Mouse (Mus musculus) midbrain, embryonic 10.5 days (tissue): ENCODE measurements around the gene Dnm3. TPM values are rescaled to one million over a fixed set of nuclear protein-coding genes. Genes with fewer than 3 reads are reported as not detected.

Experiments
- DNase-seq: peaks from one replicate; pipeline ENCODE4 v3.0.0-alpha.2; 2017; ENCODE audit warnings: low spot score
- H3K27ac ChIP-seq: fragments of 300-500 bp; sonication (generic); replicated peaks from 2 replicates; pipeline ENCODE4 v1.5.1; 2016; ENCODE audit warnings: mild to moderate bottlenecking
- H3K27me3 ChIP-seq: fragments of 300-500 bp; sonication (generic); 2 replicates; pipeline ENCODE4 v1.6.1; 2016; ENCODE audit warnings: low read depth, mild to moderate bottlenecking; ENCODE audit not compliant: poor library complexity, severe bottlenecking
- H3K36me3 ChIP-seq: fragments of 300-500 bp; sonication (generic); 2 replicates; pipeline ENCODE4 v1.6.1; 2016; ENCODE audit warnings: mild to moderate bottlenecking, moderate library complexity
- H3K4me1 ChIP-seq: fragments of 300-500 bp; sonication (generic); 2 replicates; pipeline ENCODE4 v1.6.1; 2016
- H3K4me3 ChIP-seq: fragments of 300-500 bp; sonication (generic); 2 replicates; pipeline ENCODE4 v1.5.1; 2016; ENCODE audit warnings: mild to moderate bottlenecking, moderate library complexity
- H3K9me3 ChIP-seq: fragments of 300-500 bp; sonication (generic); replicated peaks from 2 replicates; pipeline ENCODE4 v1.6.1; 2016; ENCODE audit warnings: mild to moderate bottlenecking
- WGBS: fragments of 180-500 bp; shearing (Covaris S2); methylation state at CpG from one replicate; pipeline ENCODE4 v1.1.7; 2016; 5-methylcytosine and 5-hydroxymethylcytosine counted together
- polyA plus RNA-seq: library from polyadenylated mRNA; unstranded; fragments of >200 nt; fragmentation: Nextera tagmentation; extraction: Ambion mirVana; gene quantifications from 2 replicates; pipeline ENCODE4 v1.2.1, GENCODE M21; 2016

The Dnm3 gene
- polyA plus RNA-seq, 1 experiment from 2014 or later = 2.3 TPM

GRCm38 (mm10) chr1:161977331-161977730 lies 500.5 kb downstream of the Dnm3 start:
- Histone ChIP-seq H3K36me3 (no peaks in the 10 kb centered on the region), H3K27me3 (no peaks in the 10 kb centered on the region), H3K4me1 (peaks cover 18% of the 10 kb centered on the region), H3K4me3 (no peak overlapping the region), H3K9me3 (no peaks in the 10 kb centered on the region), H3K27ac (no peak overlapping the region)
- WGBS = 69% methylated on average over 4 of the region's 4 CpGs
- DNase-seq = no peak

- H3K9me3 ChIP-seq = no peaks in the 10 kb centered on the region
- H3K36me3 ChIP-seq = no peaks in the 10 kb centered on the region
- no peaks in the 10 kb centered on the region for H3K27me3 ChIP-seq
- H3K4me3 ChIP-seq = no peak overlapping the region
- 0 out of 2 replicates have a peak overlapping the region, but pooled peaks have one; percentile 17 for H3K27ac ChIP-seq
- H3K4me1 ChIP-seq = peaks cover 18% of the 10 kb centered on the region
- DNase-seq = peak; percentile 67
- 51% methylated on average over 16 of the region's 16 CpGs for WGBS
These were observed 501.3 kb downstream of the Dnm3 start for GRCm38 (mm10) chr1:161976255-161977182.

GRCm38 (mm10) chr1:161972233-161972632 lies 505.6 kb downstream of the Dnm3 start:
- no peak for DNase-seq
- 94% methylated on average over 8 of the region's 8 CpGs for WGBS

GRCm38 (mm10) chr1:161970874-161971273 lies 507.0 kb downstream of the Dnm3 start:
- DNase-seq = no peak
- Histone ChIP-seq H3K4me1 (peaks cover 26% of the 10 kb centered on the region), H3K27me3 (no peaks in the 10 kb centered on the region), H3K27ac (no peak overlapping the region), H3K4me3 (no peak overlapping the region), H3K36me3 (peaks cover 4% of the 10 kb centered on the region; the same call in 1 of the 2 replicates), H3K9me3 (no peaks in the 10 kb centered on the region)
- WGBS = 95% methylated on average over 9 of the region's 9 CpGs

More at GRCm38 (mm10) chr1:161972233-161972632, 505.6 kb downstream of the Dnm3 start:
- H3K4me3 ChIP-seq = no peak overlapping the region
- no peaks in the 10 kb centered on the region for H3K27me3 ChIP-seq
- peaks cover 4% of the 10 kb centered on the region; the same call in 1 of the 2 replicates for H3K36me3 ChIP-seq
- H3K9me3 ChIP-seq = no peaks in the 10 kb centered on the region
- no peak overlapping the region for H3K27ac ChIP-seq
- H3K4me1 ChIP-seq = peaks cover 31% of the 10 kb centered on the region

- H3K9me3 ChIP-seq = no peaks in the 10 kb centered on the region
- H3K27ac ChIP-seq = peak within 1 kb of the TSS; percentile 90
- DNase-seq = peak; percentile 95
- H3K36me3 ChIP-seq = peaks cover 4% of the 10 kb centered on the region; the same call in 1 of the 2 replicates
- H3K4me1 ChIP-seq = peaks cover 18% of the 10 kb centered on the region
- H3K4me3 ChIP-seq = peak within 1 kb of the TSS; percentile 71
- H3K27me3 ChIP-seq = no peaks in the 10 kb centered on the region
- WGBS = 4% methylated on average over 38 of the region's 38 CpGs
These were observed 509.0 kb downstream of the Dnm3 start, which contains the start of gene Pigc for GRCm38 (mm10) chr1:161968589-161969407. Pigc (plus strand) TSS chr1:161969186.

- no peak overlapping the region for H3K27ac ChIP-seq
- peaks cover 13% of the 10 kb centered on the region for H3K4me1 ChIP-seq
- DNase-seq = no peak
- H3K9me3 ChIP-seq = no peaks in the 10 kb centered on the region
- peaks cover 4% of the 10 kb centered on the region; the same call in 1 of the 2 replicates for H3K36me3 ChIP-seq
- 87% methylated on average over 2 of the region's 2 CpGs for WGBS
- H3K4me3 ChIP-seq = no peak overlapping the region
- no peaks in the 10 kb centered on the region for H3K27me3 ChIP-seq
These were observed 509.9 kb downstream of the Dnm3 start for GRCm38 (mm10) chr1:161967936-161968335.

GRCm38 (mm10) chr1:161962465-161963377 lies 515.1 kb downstream of the Dnm3 start:
- H3K4me1 ChIP-seq = no peaks in the 10 kb centered on the region
- 56% methylated on average over 3 of the region's 3 CpGs for WGBS
- no peak overlapping the region for H3K27ac ChIP-seq
- no peaks in the 10 kb centered on the region for H3K27me3 ChIP-seq
- no peaks in the 10 kb centered on the region for H3K9me3 ChIP-seq
- no peak overlapping the region for H3K4me3 ChIP-seq
- no peak for DNase-seq
- no peaks in the 10 kb centered on the region for H3K36me3 ChIP-seq

- Histone ChIP-seq H3K27ac (no peak overlapping the region), H3K36me3 (no peaks in the 10 kb centered on the region), H3K9me3 (no peaks in the 10 kb centered on the region), H3K27me3 (no peaks in the 10 kb centered on the region), H3K4me3 (no peak overlapping the region), H3K4me1 (no peaks in the 10 kb centered on the region)
- WGBS = 85% methylated on average over 19 of the region's 19 CpGs
- DNase-seq = no peak
These were observed 519.6 kb downstream of the Dnm3 start for GRCm38 (mm10) chr1:161957964-161958950.

- no peaks in the 10 kb centered on the region for H3K36me3 ChIP-seq
- H3K9me3 ChIP-seq = no peaks in the 10 kb centered on the region
- no peak overlapping the region for H3K4me3 ChIP-seq
- no peak for DNase-seq
- 71% methylated on average over 5 of the region's 5 CpGs for WGBS
- H3K27me3 ChIP-seq = no peaks in the 10 kb centered on the region
- no peak overlapping the region for H3K27ac ChIP-seq
- no peaks in the 10 kb centered on the region for H3K4me1 ChIP-seq
These were observed 522.0 kb downstream of the Dnm3 start for GRCm38 (mm10) chr1:161955846-161956245.

- no peaks in the 10 kb centered on the region for H3K4me1 ChIP-seq
- H3K9me3 ChIP-seq = no peaks in the 10 kb centered on the region
- H3K27me3 ChIP-seq = no peaks in the 10 kb centered on the region
- no peak overlapping the region for H3K27ac ChIP-seq
- no peak overlapping the region for H3K4me3 ChIP-seq
- no peaks in the 10 kb centered on the region for H3K36me3 ChIP-seq
- no peak for DNase-seq
- WGBS = 59% methylated on average over 1 of the region's 1 CpGs
These were observed 525.2 kb downstream of the Dnm3 start for GRCm38 (mm10) chr1:161952599-161952998.
